Mouse (Mus musculus) MEL (cell line): ENCODE measurements around the gene Gm17545. TPM values are rescaled to one million over a fixed set of nuclear protein-coding genes. Genes with fewer than 3 reads are reported as not detected.
"Not testable (repeated sequence)": the region's sequence is repeated elsewhere in the genome, so short reads cannot be mapped to it uniquely, and the experiment has no call there.

Experiments
- DNase-seq: peaks from one replicate; pipeline ENCODE4 v3.0.0; 2011; ENCODE audit warnings: low read depth, low spot score
- H3K27ac ChIP-seq: 2 replicates; pipeline ENCODE4 v1.5.1; 2012; ENCODE audit warnings: low read depth, mild to moderate bottlenecking, control low read depth, low read length, moderate library complexity; ENCODE audit not compliant: control insufficient read depth
- H3K27me3 ChIP-seq, 2 experiments: fragments of 150-350 bp in 1 of 2; sonication (generic) in 1 of 2; 2 replicates each; pipeline ENCODE4 v1.6.1; 2012; ENCODE audit warnings: low read length in 2 of 2, mild to moderate bottlenecking in 2 of 2, improper control_type of control experiment in 1 of 2, moderate library complexity in 1 of 2; ENCODE audit not compliant: insufficient read depth in 2 of 2, control insufficient read depth in 1 of 2
- H3K36me3 ChIP-seq, 2 experiments: 2 replicates each; pipeline ENCODE4 v1.6.1; 2012 to 2014; ENCODE audit warnings: low read length in 2 of 2, improper control_type of control experiment in 1 of 2, inconsistent platforms in 1 of 2, mild to moderate bottlenecking in 1 of 2; ENCODE audit not compliant: insufficient read depth in 2 of 2, control insufficient read depth in 1 of 2
- H3K4me1 ChIP-seq, 2 experiments: fragments of 150-350 bp in 1 of 2; sonication (generic) in 1 of 2; 2 replicates each; pipeline ENCODE4 v1.6.1; 2012; ENCODE audit warnings: low read length in 2 of 2, improper control_type of control experiment in 1 of 2, mild to moderate bottlenecking in 1 of 2; ENCODE audit not compliant: insufficient read depth in 2 of 2, control insufficient read depth in 1 of 2
- H3K4me3 ChIP-seq, 2 experiments: fragments of 150-350 bp in 1 of 2; sonication (generic) in 1 of 2; 2 replicates each; pipeline ENCODE4 v1.5.1; 2012; ENCODE audit warnings: low read depth in 2 of 2, low read length in 2 of 2, mild to moderate bottlenecking in 2 of 2, moderate library complexity in 2 of 2, control low read depth in 1 of 2, improper control_type of control experiment in 1 of 2; ENCODE audit not compliant: control insufficient read depth in 1 of 2, insufficient read depth in 1 of 2
- H3K79me2 ChIP-seq: 2 replicates; pipeline ENCODE4 v1.6.1; 2012; ENCODE audit warnings: mild to moderate bottlenecking, low read length, moderate library complexity; ENCODE audit not compliant: control insufficient read depth, poor library complexity, insufficient read depth
- H3K9ac ChIP-seq: 2 replicates; pipeline ENCODE4 v1.6.1; 2012; ENCODE audit warnings: low read depth, mild to moderate bottlenecking, control low read depth, low read length, moderate library complexity; ENCODE audit not compliant: control insufficient read depth, poor library complexity, severe bottlenecking
- H3K9me3 ChIP-seq: fragments of 150-350 bp; sonication (generic); replicated peaks from 2 replicates; pipeline ENCODE4 v1.6.1; 2012; ENCODE audit warnings: mild to moderate bottlenecking, low read length, improper control_type of control experiment, moderate library complexity; ENCODE audit not compliant: insufficient read depth
- CHD2 ChIP-seq: IDR thresholded peaks from 2 replicates; pipeline ENCODE4 v1.6.1; 2011; ENCODE audit warnings: low read length, improper control_type of control experiment
- CTCF ChIP-seq, 3 experiments: IDR thresholded peaks in 2 of 3; conservative IDR thresholded peaks in 1 of 3; 2 replicates each; pipeline ENCODE4 v1.5.1; 2011 to 2012; ENCODE audit warnings: low read length in 3 of 3, low read depth in 2 of 3, mild to moderate bottlenecking in 2 of 3, improper control_type of control experiment in 1 of 3, inconsistent platforms in 1 of 3, mixed read lengths in 1 of 3, moderate library complexity in 1 of 3; ENCODE audit not compliant: control insufficient read depth in 1 of 3, insufficient read depth in 1 of 3, poor library complexity in 1 of 3, severe bottlenecking in 1 of 3
- GATA1 ChIP-seq: IDR thresholded peaks from 2 replicates; pipeline ENCODE4 v1.6.1; 2011; ENCODE audit warnings: low read depth, low read length, improper control_type of control experiment
- JUND ChIP-seq: IDR thresholded peaks from 2 replicates; pipeline ENCODE4 v1.6.1; 2011; ENCODE audit warnings: low read depth, mild to moderate bottlenecking, improper control_type of control experiment, low read length
- MAZ ChIP-seq: IDR thresholded peaks from 2 replicates; pipeline ENCODE4 v1.6.1; 2012; ENCODE audit warnings: low read depth, mild to moderate bottlenecking, inconsistent platforms, low read length, improper control_type of control experiment
- MYC ChIP-seq: IDR thresholded peaks from 2 replicates; pipeline ENCODE4 v1.6.1; 2011; ENCODE audit warnings: low read depth, mild to moderate bottlenecking, low read length, improper control_type of control experiment, moderate library complexity
- RAD21 ChIP-seq: IDR thresholded peaks from 2 replicates; pipeline ENCODE4 v1.6.1; 2011; ENCODE audit warnings: mild to moderate bottlenecking, low read depth, low read length, improper control_type of control experiment
- SIN3A ChIP-seq: IDR thresholded peaks from 2 replicates; pipeline ENCODE4 v1.6.1; 2012; ENCODE audit warnings: low read length, improper control_type of control experiment, inconsistent platforms
- SMC3 ChIP-seq: IDR thresholded peaks from 2 replicates; pipeline ENCODE4 v1.6.1; 2011; ENCODE audit warnings: low read depth, low read length, improper control_type of control experiment
- TAL1 ChIP-seq: IDR thresholded peaks from 2 replicates; pipeline ENCODE4 v1.6.1; 2012; ENCODE audit warnings: mild to moderate bottlenecking, inconsistent platforms, low read length, moderate library complexity, mixed read lengths
- USF1 ChIP-seq: IDR thresholded peaks from 2 replicates; pipeline ENCODE4 v1.6.1; 2014; ENCODE audit warnings: low read depth, mild to moderate bottlenecking, inconsistent platforms, low read length, improper control_type of control experiment, moderate library complexity
- ZC3H11A ChIP-seq: IDR thresholded peaks from 2 replicates; pipeline ENCODE4 v1.6.1; 2012; ENCODE audit warnings: low read depth, mild to moderate bottlenecking, inconsistent platforms, low read length, improper control_type of control experiment
- ZNF384 ChIP-seq: IDR thresholded peaks from 2 replicates; pipeline ENCODE4 v1.6.1; 2012; ENCODE audit warnings: low read depth, mild to moderate bottlenecking, inconsistent platforms, low read length, improper control_type of control experiment
- polyA plus RNA-seq, 2 experiments: library from polyadenylated mRNA; stranded (reverse) in 1 of 2; unstranded in 1 of 2; fragments of >175 nt in 1 of 2; fragments of >200 nt in 1 of 2; gene quantifications; 2 replicates each; pipeline versions ENCODE4 v1.2.1 to v1.2.4; 2012; ENCODE audit warnings: low replicate concordance in 2 of 2, low read depth in 1 of 2; ENCODE audit not compliant: insufficient read length in 2 of 2, insufficient read depth in 1 of 2, missing spikeins in 1 of 2
- total RNA-seq: library from RNA; depleted of rRNA; stranded (reverse); fragments of 300-350 nt; gene quantifications from 2 replicates; pipeline ENCODE4 v1.2.3, GENCODE M21; 2012; rRNA removed

Gm17545 gene
- total RNA-seq (not detected in 2 replicates), polyA plus RNA-seq (not detected)

- H3K79me2 ChIP-seq, H3K9me3 ChIP-seq, H3K27me3 ChIP-seq, DNase-seq, H3K4me3 ChIP-seq: not testable (repeated sequence)
- peak within 1 kb of the TSS; percentile 11; the same call in 1 of the 2 replicates for H3K9ac ChIP-seq
- peaks cover 26 to 82% of the 10 kb centered on the region in 2 experiments for H3K36me3 ChIP-seq
- TF ChIP-seq USF1: 0 out of 2 replicates have a peak, but pooled peaks have one; percentile 4
- TF ChIP-seq CHD2: peak; percentile 6; the same call in 1 of the 2 replicates
- TF ChIP-seq JUND: peak; percentile 15; the same call in 1 of the 2 replicates
- H3K27ac ChIP-seq: peak within 1 kb of the TSS; percentile 74
- peaks cover 21 to 25% of the 10 kb centered on the region in 2 experiments for H3K4me1 ChIP-seq
Measured at GRCm38 (mm10) chr9:22453990-22454389, at the start of gene Gm17545. TSS of gene Gm17545 (plus strand) at chr9:22454290.

- Histone ChIP-seq H3K9me3 (no peaks in the 10 kb centered on the region), H3K4me1 (peaks cover 6 to 8% of the 10 kb centered on the region in 2 experiments; a peak in 3 of 4 replicates), H3K79me2 (no peaks in the 10 kb centered on the region), H3K27ac (no peak overlapping the region), H3K9ac (no peak overlapping the region), H3K27me3 (no peaks in the 10 kb centered on the region), H3K36me3 (peaks cover 0 to 9% of the 10 kb centered on the region in 2 experiments; a peak in 2 of 4 replicates), H3K4me3 (no peak overlapping the region)
- TF ChIP-seq TAL1 (no peak), MAZ (no peak)
- no peak for DNase-seq
Measured at GRCm38 (mm10) chr9:22405414-22405813, 48.7 kb upstream of the Gm17545 start.

DNA sequence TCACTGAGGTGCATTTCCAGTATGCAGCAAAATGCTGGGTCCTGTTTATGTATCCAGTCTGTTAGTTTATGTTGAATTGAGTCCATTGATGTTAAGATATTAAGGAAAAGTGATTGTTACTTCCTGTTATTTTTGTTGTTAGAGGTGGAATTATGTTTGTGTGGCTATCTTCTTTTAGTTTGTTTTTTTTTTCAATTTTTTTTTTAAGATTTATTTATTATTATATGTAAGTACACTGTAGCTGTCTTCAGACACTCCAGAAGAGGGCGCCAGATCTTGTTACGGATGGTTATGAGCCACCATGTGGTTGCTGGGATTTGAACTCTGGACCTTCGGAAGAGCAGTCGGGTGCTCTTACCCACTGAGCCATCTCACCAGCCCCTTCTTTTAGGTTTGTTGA lies 46.5 kb upstream of the Gm17545 start:
- H3K27ac ChIP-seq, H3K9me3 ChIP-seq, DNase-seq, H3K9ac ChIP-seq, H3K79me2 ChIP-seq, H3K4me3 ChIP-seq, H3K27me3 ChIP-seq: not testable (repeated sequence)
- peak; percentile 53 for TF ChIP-seq ZNF384
- TF ChIP-seq MYC: peak; percentile 60; the same call in 1 of the 2 replicates
- peak in 1 of 3 experiments; percentile 22; a peak in 3 of 6 replicates for TF ChIP-seq CTCF (IDR thresholded peaks at IDR 0.05 in 2 of 3, conservative IDR thresholded peaks at IDR 0.05 in 1 of 3; ENCODE audit: control insufficient read depth in 1 of 3, insufficient read depth in 1 of 3, low read depth in 2 of 3, low read length in 3 of 3, poor library complexity in 1 of 3, severe bottlenecking in 1 of 3)
- Histone ChIP-seq H3K4me1 (peaks cover 6 to 14% of the 10 kb centered on the region in 2 experiments), H3K36me3 (peaks cover 0 to 14% of the 10 kb centered on the region in 2 experiments; a peak in 2 of 4 replicates)

GRCm38 (mm10) chr9:22408344-22408743 lies 45.7 kb upstream of the Gm17545 start:
- H3K27ac ChIP-seq, H3K27me3 ChIP-seq, H3K4me3 ChIP-seq, H3K4me1 ChIP-seq, H3K9me3 ChIP-seq, H3K9ac ChIP-seq, H3K79me2 ChIP-seq, H3K36me3 ChIP-seq: not testable (repeated sequence)
- TF ChIP-seq SIN3A (peak; percentile 3; the same call in 1 of the 2 replicates), ZNF384 (peak; percentile 30; the same call in 1 of the 2 replicates), CTCF (IDR thresholded peaks at IDR 0.05 in 2 of 3, conservative IDR thresholded peaks at IDR 0.05 in 1 of 3; ENCODE audit: control insufficient read depth in 1 of 3, insufficient read depth in 1 of 3, low read depth in 2 of 3, low read length in 3 of 3, poor library complexity in 1 of 3, severe bottlenecking in 1 of 3) (peak; percentile 36 to 74 (median 70); a peak in 5 of 6 replicates), GATA1 (peak; percentile 82), ZC3H11A (peak; percentile 68), RAD21 (peak; percentile 82), SMC3 (peak; percentile 71)
- peak; percentile 78 for DNase-seq
